Mouse (Mus musculus) cortical plate, adult 2 months (tissue): ENCODE measurements around the gene Sult4a1.

Source experiments
- CTCF ChIP-seq: fragments of 200-500 bp; IDR thresholded peaks from 2 replicates; pipeline ENCODE4 v1.5.1; 2011; ENCODE audit warnings: mild to moderate bottlenecking, control low read depth, low read length; ENCODE audit not compliant: insufficient read depth; ENCODE audit errors: extremely low read depth
- POLR2A ChIP-seq: fragments of 200-500 bp; IDR thresholded peaks from 2 replicates; pipeline ENCODE4 v1.6.1; 2011; ENCODE audit warnings: mild to moderate bottlenecking, low read length, control low read depth; ENCODE audit not compliant: insufficient read depth; ENCODE audit errors: extremely low read depth

- no peak for TF ChIP-seq CTCF
- no peak for TF ChIP-seq POLR2A
Measured at GRCm38 (mm10) chr15:84116466-84116865, 10.9 kb upstream of the Sult4a1 start.
